Mouse (Mus musculus) stomach, postnatal 0 days (tissue): ENCODE measurements around the gene Ptcra.

Experiments
- CTCF ChIP-seq: IDR thresholded peaks from 2 replicates; pipeline ENCODE4 v1.5.1; 2016; ENCODE audit warnings: antibody characterized with exemption, low read depth, mild to moderate bottlenecking, moderate library complexity
- EP300 ChIP-seq: optimal IDR thresholded peaks from 2 replicates; pipeline ENCODE3; 2016; ENCODE audit warnings: antibody characterized with exemption

DNA sequence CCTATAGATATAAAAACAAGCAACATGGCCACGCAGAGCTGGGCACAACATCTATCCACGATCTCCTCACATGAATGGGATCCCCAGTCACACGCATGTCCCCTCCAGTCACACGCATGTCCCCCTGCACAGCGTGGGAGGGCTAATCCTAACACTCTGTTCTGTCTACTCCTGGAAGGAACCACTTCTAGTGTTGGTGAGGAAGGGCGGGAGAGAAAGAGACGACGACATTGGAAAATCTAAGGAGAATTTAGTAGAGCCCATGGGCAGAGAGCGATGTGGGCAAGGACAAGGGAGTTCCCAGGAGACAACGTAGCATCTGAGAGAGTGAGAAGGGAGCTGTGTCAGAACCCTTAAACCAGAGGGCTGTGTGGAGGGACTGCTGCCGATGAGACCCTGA lies 7.0 kb upstream of the Ptcra start:
- TF ChIP-seq CTCF, result no peak
- TF ChIP-seq EP300, result no peak
